Mouse (Mus musculus) heart, embryonic 11.5 days (tissue): ENCODE results near the gene Actrt3. TPM values are rescaled to one million over a fixed set of nuclear protein-coding genes. Genes with fewer than 3 reads are reported as not detected.

Source experiments
- ATAC-seq: fragments of 200-750 bp; cut with Nextera tagmentation; replicated peaks from 2 replicates; pipeline ENCODE4 v1.8.0; 2017; ENCODE audit warnings: moderate library complexity; ENCODE audit not compliant: insufficient number of reproducible peaks, low FRiP score, low TSS enrichment
- H3K27ac ChIP-seq: fragments of 300-500 bp; sonication (generic); 2 replicates; pipeline ENCODE4 v1.5.1; 2014; ENCODE audit warnings: mild to moderate bottlenecking, low read depth, low read length
- H3K27me3 ChIP-seq: fragments of 300-500 bp; sonication (generic); 2 replicates; pipeline ENCODE4 v1.6.1; 2014; ENCODE audit warnings: mild to moderate bottlenecking, low read length, mixed read lengths; ENCODE audit not compliant: control insufficient read depth, insufficient read depth
- H3K36me3 ChIP-seq: fragments of 300-500 bp; sonication (generic); 2 replicates; pipeline ENCODE4 v1.6.1; 2014; ENCODE audit warnings: mild to moderate bottlenecking, low read length, moderate library complexity, mixed read lengths; ENCODE audit not compliant: control insufficient read depth, insufficient read depth
- H3K4me1 ChIP-seq: fragments of 300-500 bp; sonication (generic); 2 replicates; pipeline ENCODE4 v1.6.1; 2014; ENCODE audit warnings: low read length; ENCODE audit not compliant: control insufficient read depth, insufficient read depth
- H3K4me2 ChIP-seq: fragments of 300-500 bp; sonication (generic); 2 replicates; pipeline ENCODE4 v1.6.1; 2014; ENCODE audit warnings: mild to moderate bottlenecking, moderate library complexity
- H3K4me3 ChIP-seq: fragments of 300-500 bp; sonication (generic); 2 replicates; pipeline ENCODE4 v1.5.1; 2014; ENCODE audit warnings: low read depth, low read length
- H3K9ac ChIP-seq: fragments of 300-500 bp; sonication (generic); 2 replicates; pipeline ENCODE4 v1.6.1; 2014; ENCODE audit warnings: mild to moderate bottlenecking, low read depth, low read length, moderate library complexity
- H3K9me3 ChIP-seq: fragments of 300-500 bp; sonication (generic); replicated peaks from 2 replicates; pipeline ENCODE4 v1.6.1; 2016; ENCODE audit warnings: low read length; ENCODE audit not compliant: control insufficient read depth
- WGBS: fragments of 180-500 bp; shearing (Covaris S2); extraction: QIAGEN DNeasy Blood & Tissue Kit; methylation state at CpG from one replicate; pipeline ENCODE4 v1.1.7; 2014; ENCODE audit not compliant: insufficient replicate concordance; 5-methylcytosine and 5-hydroxymethylcytosine counted together
- polyA plus RNA-seq: library from polyadenylated mRNA; unstranded; fragments of >200 nt; fragmentation: Nextera tagmentation; extraction: Ambion mirVana; gene quantifications from 2 replicates; pipeline ENCODE4 v1.2.1, GENCODE M21; 2014

Actrt3 gene
- not detected in 2 replicates for polyA plus RNA-seq

GRCm38 (mm10) chr3:30599711-30600545, at the start of gene Actrt3:
Gene Actrt3, minus strand, starts transcription at chr3:30599939.
- Histone ChIP-seq H3K4me2 (peak within 1 kb of the TSS; percentile 86), H3K4me1 (peaks cover 4% of the 10 kb centered on the region; the same call in 1 of the 2 replicates), H3K4me3 (peak within 1 kb of the TSS; percentile 91), H3K27me3 (peaks cover 8% of the 10 kb centered on the region), H3K9me3 (no peaks in the 10 kb centered on the region), H3K27ac (peak within 1 kb of the TSS; percentile 57), H3K9ac (peak within 1 kb of the TSS; percentile 69), H3K36me3 (0 out of 2 replicates have a peak, but pooled peaks cover under 1% of the 10 kb centered on the region)
- under 1% methylated on average over 32 of the region's 32 CpGs for WGBS
- ATAC-seq = no peak

DNA sequence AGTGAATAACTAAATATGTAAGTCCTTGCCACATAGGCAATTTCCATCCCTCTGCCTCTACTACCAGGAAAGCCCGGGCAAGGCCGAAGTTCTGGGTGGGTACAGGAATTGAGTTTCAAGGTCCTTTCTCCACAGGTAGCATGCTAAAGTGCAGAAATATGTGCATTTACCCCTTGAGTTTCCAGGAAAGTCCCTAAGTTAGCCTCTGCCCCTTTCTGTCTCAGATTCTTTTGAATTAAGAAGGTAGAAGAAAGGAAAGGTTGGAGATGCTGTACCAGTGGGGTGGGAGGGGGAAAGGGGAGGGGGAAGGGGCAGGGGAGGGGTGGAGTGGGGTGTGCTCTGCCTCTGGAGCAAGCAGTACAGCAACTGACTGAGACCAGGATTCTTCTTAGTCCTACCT, 48.7 kb upstream of the Actrt3 start:
- H3K9me3 ChIP-seq = no peaks in the 10 kb centered on the region
- H3K27ac ChIP-seq = no peak overlapping the region
- no peak overlapping the region for H3K9ac ChIP-seq
- WGBS = 77% methylated on average over 2 of the region's 2 CpGs
- H3K4me2 ChIP-seq = no peak overlapping the region
- no peaks in the 10 kb centered on the region for H3K36me3 ChIP-seq
- H3K4me3 ChIP-seq = no peak overlapping the region
- ATAC-seq = no peak
- peaks cover 2% of the 10 kb centered on the region; the same call in 1 of the 2 replicates for H3K4me1 ChIP-seq
- peaks cover 14% of the 10 kb centered on the region for H3K27me3 ChIP-seq

DNA sequence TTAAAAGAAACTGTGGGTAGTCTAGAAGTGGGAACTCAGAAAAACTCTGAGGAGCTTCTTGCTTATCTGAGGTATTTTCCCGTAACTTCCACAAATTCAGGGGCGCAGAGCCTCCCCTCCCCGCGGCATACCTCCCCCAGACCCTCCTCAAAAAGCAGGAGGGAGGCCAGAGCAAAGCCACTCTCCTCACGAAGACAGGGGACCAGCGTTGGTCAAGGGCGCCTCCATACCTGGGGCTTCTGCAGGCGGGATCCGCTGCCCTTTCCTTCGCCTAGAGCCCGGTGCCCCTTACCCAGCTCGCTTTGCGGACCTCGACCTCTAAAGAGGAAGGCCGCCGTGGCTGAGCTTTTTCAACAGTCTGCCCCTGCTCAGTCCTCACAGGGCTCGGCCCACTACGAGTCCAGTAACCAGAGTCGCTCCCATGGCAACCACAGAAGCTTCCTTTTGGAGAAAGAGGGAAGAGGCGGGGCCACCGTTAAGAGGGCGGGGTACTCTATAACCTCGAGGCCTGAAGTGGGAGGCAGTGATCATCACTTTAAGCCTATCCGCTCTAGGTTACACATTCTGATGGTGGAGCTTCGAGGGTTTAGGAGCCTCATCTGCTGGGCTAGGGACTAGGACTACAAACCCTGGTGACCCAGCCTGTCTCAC, 47.8 kb upstream of the Actrt3 start, which contains the start of gene Lrrc34:
Gene Lrrc34, minus strand, starts transcription at position 430 of the 651 bp plus-strand sequence.
- peaks cover 2% of the 10 kb centered on the region; the same call in 1 of the 2 replicates for H3K4me1 ChIP-seq
- WGBS = 1% methylated on average over 25 of the region's 25 CpGs
- H3K4me2 ChIP-seq = peak within 1 kb of the TSS; percentile 83
- peak within 1 kb of the TSS; percentile 41 for H3K4me3 ChIP-seq
- ATAC-seq = peak; percentile 82
- peaks cover 14% of the 10 kb centered on the region for H3K27me3 ChIP-seq
- no peak within 1 kb of the TSS for H3K27ac ChIP-seq
- H3K9me3 ChIP-seq = no peaks in the 10 kb centered on the region
- H3K36me3 ChIP-seq = no peaks in the 10 kb centered on the region
- H3K9ac ChIP-seq = peak within 1 kb of the TSS; percentile 64

DNA sequence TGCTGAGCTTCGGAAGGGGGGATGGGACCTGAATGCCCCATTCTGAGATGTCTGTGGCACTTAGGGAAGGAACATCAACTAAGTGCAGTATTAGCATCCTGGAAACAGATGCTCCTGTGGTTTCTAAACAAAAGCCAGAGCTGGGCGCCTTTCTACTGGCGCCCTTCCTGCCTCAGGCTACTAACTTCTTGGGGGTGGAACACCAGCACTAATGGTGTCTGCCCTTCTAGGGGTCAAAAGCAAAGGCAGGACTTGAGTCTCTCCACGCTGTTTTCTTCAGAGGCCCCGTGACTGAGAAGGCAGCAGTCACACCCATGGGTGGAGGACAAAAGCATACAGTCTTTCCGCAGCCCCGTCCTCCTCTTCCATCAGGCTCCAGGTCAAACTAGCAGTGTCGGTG, 47.0 kb upstream of the Actrt3 start:
- Histone ChIP-seq H3K9me3 (no peaks in the 10 kb centered on the region), H3K27me3 (peaks cover 14% of the 10 kb centered on the region), H3K4me3 (no peak overlapping the region), H3K4me2 (no peak overlapping the region), H3K9ac (no peak overlapping the region), H3K4me1 (peaks cover 2% of the 10 kb centered on the region; the same call in 1 of the 2 replicates), H3K36me3 (no peaks in the 10 kb centered on the region), H3K27ac (no peak overlapping the region)
- WGBS = 47% methylated on average over 8 of the region's 8 CpGs
- ATAC-seq = no peak

- no peaks in the 10 kb centered on the region for H3K36me3 ChIP-seq
- H3K4me3 ChIP-seq = no peak within 1 kb of the TSS
- no peak within 1 kb of the TSS for H3K27ac ChIP-seq
- H3K4me1 ChIP-seq = no peaks in the 10 kb centered on the region
- no peak within 1 kb of the TSS for H3K9ac ChIP-seq
- no peaks in the 10 kb centered on the region for H3K9me3 ChIP-seq
- WGBS = 59% methylated on average over 2 of the region's 2 CpGs
- no peak for ATAC-seq
- peaks cover under 1% of the 10 kb centered on the region for H3K27me3 ChIP-seq
- no peak within 1 kb of the TSS for H3K4me2 ChIP-seq
These were observed 44.5 kb upstream of the Actrt3 start, which contains the start of gene Lrriq4 for GRCm38 (mm10) chr3:30644207-30644606. Gene Lrriq4, plus strand, starts transcription at chr3:30644507.

- Histone ChIP-seq H3K4me1 (no peaks in the 10 kb centered on the region), H3K9me3 (no peaks in the 10 kb centered on the region), H3K9ac (no peak overlapping the region), H3K4me2 (no peak overlapping the region), H3K36me3 (no peaks in the 10 kb centered on the region), H3K4me3 (no peak overlapping the region), H3K27ac (no peak overlapping the region), H3K27me3 (no peaks in the 10 kb centered on the region)
- WGBS = 73% methylated on average over 4 of the region's 4 CpGs
- ATAC-seq = no peak
These were observed 35.9 kb upstream of the Actrt3 start for GRCm38 (mm10) chr3:30635629-30636028.

DNA sequence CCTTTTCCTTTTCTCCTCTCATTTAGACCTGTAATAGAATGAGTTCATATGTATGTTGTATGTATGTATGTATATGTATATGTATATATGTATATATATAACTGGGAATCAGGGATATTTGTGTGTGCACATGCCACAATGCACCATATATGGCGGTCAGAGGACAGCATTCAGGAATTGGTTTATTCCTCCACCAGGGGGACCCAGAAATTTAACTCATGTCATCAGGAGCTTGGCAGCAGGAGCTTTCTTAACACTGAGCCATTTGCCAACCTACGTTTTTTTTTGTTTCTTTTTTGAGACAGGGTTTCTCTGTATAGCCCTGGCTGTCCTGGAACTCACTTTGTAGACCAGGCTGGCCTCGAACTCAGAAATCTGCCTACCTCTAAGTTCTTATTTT, 33.9 kb upstream of the Actrt3 start:
- no peaks in the 10 kb centered on the region for H3K36me3 ChIP-seq
- WGBS = 64% methylated on average over 3 of the region's 3 CpGs
- no peak overlapping the region for H3K4me3 ChIP-seq
- no peaks in the 10 kb centered on the region for H3K4me1 ChIP-seq
- H3K9ac ChIP-seq = no peak overlapping the region
- H3K4me2 ChIP-seq = no peak overlapping the region
- no peak for ATAC-seq
- no peaks in the 10 kb centered on the region for H3K9me3 ChIP-seq
- H3K27me3 ChIP-seq = no peaks in the 10 kb centered on the region
- H3K27ac ChIP-seq = no peak overlapping the region

- WGBS = 74% methylated on average over 8 of the region's 8 CpGs
- Histone ChIP-seq H3K4me3 (no peak overlapping the region), H3K9ac (no peak overlapping the region), H3K4me1 (no peaks in the 10 kb centered on the region), H3K36me3 (peaks cover 11% of the 10 kb centered on the region), H3K27ac (no peak overlapping the region), H3K4me2 (no peak overlapping the region), H3K9me3 (no peaks in the 10 kb centered on the region), H3K27me3 (no peaks in the 10 kb centered on the region)
- no peak for ATAC-seq
These were observed 20.4 kb upstream of the Actrt3 start for GRCm38 (mm10) chr3:30620132-30620531.
